Mouse (Mus musculus) bone marrow, adult 2 months (tissue): Measurements from ENCODE around the gene Bcl7a.

Source experiments
- CTCF ChIP-seq: fragments of 200-500 bp; IDR thresholded peaks from 2 replicates; pipeline ENCODE4 v1.5.1; 2011; ENCODE audit warnings: low read length, control low read depth; ENCODE audit not compliant: control insufficient read depth, insufficient read depth
- POLR2A ChIP-seq: fragments of 200-500 bp; IDR thresholded peaks from 2 replicates; pipeline ENCODE4 v1.6.1; 2011; ENCODE audit warnings: low read depth, mild to moderate bottlenecking, control low read depth, low read length, borderline replicate concordance; ENCODE audit not compliant: control insufficient read depth

DNA sequence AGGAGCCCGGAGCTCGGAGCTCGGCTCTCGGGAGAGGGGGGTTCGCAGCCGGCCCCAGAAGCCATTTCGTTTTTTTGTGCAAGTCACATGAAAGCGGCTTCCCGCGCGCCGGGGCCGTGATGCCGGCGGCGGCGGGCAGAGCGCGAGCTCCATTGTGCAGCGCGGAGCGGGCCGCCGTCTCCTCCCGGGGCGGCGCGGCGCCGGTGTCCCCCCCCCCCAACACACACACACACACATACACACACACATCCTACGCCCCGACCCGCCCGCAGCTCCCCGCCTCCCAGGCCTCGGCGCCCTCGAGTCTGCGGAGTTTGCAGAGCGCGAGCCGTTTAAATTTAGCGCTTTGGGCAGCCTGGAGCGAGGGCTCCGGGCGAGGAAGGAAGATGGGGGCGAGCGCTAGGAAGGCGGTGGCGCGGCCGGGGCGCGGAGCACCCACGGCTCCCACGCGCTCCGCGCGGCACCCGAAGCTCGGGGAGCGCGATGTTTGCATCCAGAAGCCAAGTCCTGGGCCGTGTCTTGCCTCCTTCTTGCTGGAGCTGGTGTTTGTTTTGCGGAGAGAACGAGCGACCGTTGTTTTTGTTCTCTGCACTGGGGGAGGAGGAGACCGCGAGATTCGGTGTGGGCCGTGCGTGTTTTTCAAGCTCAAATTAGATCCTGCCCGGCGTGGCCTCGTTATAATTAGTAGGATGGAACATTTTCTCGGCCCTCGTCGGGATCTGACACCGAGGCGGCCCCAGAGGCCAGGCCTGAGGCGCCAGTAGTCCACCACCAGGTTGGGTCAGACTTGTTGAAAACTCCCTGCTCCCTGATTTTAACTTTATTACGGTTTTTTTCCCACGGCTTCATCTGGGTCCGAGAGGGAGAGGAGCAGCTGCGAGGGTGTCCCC lies 1.6 kb downstream of the Bcl7a start:
- TF ChIP-seq CTCF (no peak), POLR2A (no peak)
